Mouse (Mus musculus) lung, embryonic 16.5 days (tissue): ENCODE measurements around the gene Orc1. TPM values are rescaled to one million over a fixed set of nuclear protein-coding genes. Genes with fewer than 3 reads are reported as not detected.

Experiments used
- ATAC-seq: fragments of 200-750 bp; cut with Nextera tagmentation; 2 replicates; pipeline ENCODE4 v1.8.0; 2017; ENCODE audit warnings: low read depth, mild to moderate bottlenecking, moderate library complexity
- H3K27ac ChIP-seq: fragments of 300-500 bp; sonication (generic); 2 replicates; pipeline ENCODE4 v1.5.1; 2014; ENCODE audit warnings: mild to moderate bottlenecking, control low read depth, low read length
- H3K27me3 ChIP-seq: fragments of 300-500 bp; sonication (generic); 2 replicates; pipeline ENCODE4 v1.6.1; 2014; ENCODE audit warnings: low read depth, low read length, mixed read lengths; ENCODE audit not compliant: control insufficient read depth, insufficient read depth
- H3K36me3 ChIP-seq: fragments of 300-500 bp; sonication (generic); 2 replicates; pipeline ENCODE4 v1.6.1; 2014; ENCODE audit warnings: low read length; ENCODE audit not compliant: control insufficient read depth, insufficient read depth
- H3K4me1 ChIP-seq: fragments of 300-500 bp; sonication (generic); replicated peaks from 2 replicates; pipeline ENCODE4 v1.6.1; 2014; ENCODE audit warnings: low read length, mixed read lengths; ENCODE audit not compliant: control insufficient read depth, insufficient read depth
- H3K4me2 ChIP-seq: fragments of 300-500 bp; sonication (generic); 2 replicates; pipeline ENCODE4 v1.6.1; 2014; ENCODE audit warnings: low read depth, low read length, control low read depth
- H3K4me3 ChIP-seq: fragments of 300-500 bp; sonication (generic); 2 replicates; pipeline ENCODE4 v1.5.1; 2014; ENCODE audit warnings: mild to moderate bottlenecking, low read length, control low read depth
- H3K9ac ChIP-seq: fragments of 300-500 bp; sonication (generic); 2 replicates; pipeline ENCODE4 v1.6.1; 2014; ENCODE audit warnings: low read length, control low read depth
- H3K9me3 ChIP-seq: fragments of 300-500 bp; sonication (generic); 2 replicates; pipeline ENCODE4 v1.6.1; 2016; ENCODE audit warnings: low read length; ENCODE audit not compliant: control insufficient read depth
- WGBS: fragments of 180-500 bp; shearing (Covaris S2); extraction: QIAGEN DNeasy Blood & Tissue Kit; methylation state at CpG from one replicate; pipeline ENCODE4 v1.1.7; 2014; 5-methylcytosine and 5-hydroxymethylcytosine counted together
- polyA plus RNA-seq: library from polyadenylated mRNA; unstranded; fragments of >200 nt; fragmentation: Nextera tagmentation; extraction: Ambion mirVana; gene quantifications from 2 replicates; pipeline ENCODE4 v1.2.1, GENCODE M21; 2015

Gene Orc1
- polyA plus RNA-seq, 1 experiment from 2014 or later, result 8.9 TPM

- Histone ChIP-seq H3K9me3 (no peaks in the 10 kb centered on the region), H3K4me2 (no peak overlapping the region), H3K9ac (no peak overlapping the region), H3K27me3 (no peaks in the 10 kb centered on the region), H3K4me1 (no peaks in the 10 kb centered on the region), H3K36me3 (peaks cover 44% of the 10 kb centered on the region), H3K27ac (no peak overlapping the region), H3K4me3 (no peak overlapping the region)
- WGBS, result 92% methylated on average over 9 of the region's 9 CpGs
- ATAC-seq, result no peak
Observed at GRCm38 (mm10) chr4:108630096-108630495, 50.9 kb downstream of the Orc1 start.

GRCm38 (mm10) chr4:108631616-108632015, 52.4 kb downstream of the Orc1 start:
- Histone ChIP-seq H3K4me1 (no peaks in the 10 kb centered on the region), H3K27me3 (no peaks in the 10 kb centered on the region), H3K9ac (no peak overlapping the region), H3K9me3 (no peaks in the 10 kb centered on the region), H3K4me2 (no peak overlapping the region), H3K36me3 (peaks cover 50% of the 10 kb centered on the region), H3K27ac (no peak overlapping the region), H3K4me3 (no peak overlapping the region)
- 91% methylated on average over 4 of the region's 4 CpGs for WGBS
- ATAC-seq, result no peak

DNA sequence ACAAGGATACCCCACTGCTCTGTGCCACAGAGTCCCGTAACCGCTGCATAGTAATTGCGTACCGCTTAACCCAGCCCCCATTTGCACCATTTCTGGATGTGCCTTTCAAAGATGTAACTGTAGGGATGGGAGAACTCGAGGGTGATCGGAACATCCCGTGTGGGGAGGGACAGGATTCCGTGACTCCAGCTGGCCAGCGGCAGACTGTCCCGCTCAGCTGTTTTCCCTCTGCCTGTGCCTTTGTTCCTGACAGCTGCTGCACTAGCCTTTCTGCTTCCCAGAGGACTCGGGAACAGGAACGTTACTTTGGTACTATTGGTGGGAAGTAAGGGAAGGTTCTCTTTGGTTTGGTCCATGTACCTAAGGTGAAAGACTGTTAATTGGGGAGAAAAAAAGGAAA, 54.5 kb downstream of the Orc1 start:
- no peak for ATAC-seq
- H3K9me3 ChIP-seq, result no peaks in the 10 kb centered on the region
- WGBS, result 85% methylated on average over 12 of the region's 12 CpGs
- no peak overlapping the region for H3K4me3 ChIP-seq
- no peak overlapping the region for H3K4me2 ChIP-seq
- H3K4me1 ChIP-seq, result no peaks in the 10 kb centered on the region
- peaks cover 47% of the 10 kb centered on the region for H3K36me3 ChIP-seq
- no peak overlapping the region for H3K9ac ChIP-seq
- H3K27me3 ChIP-seq, result no peaks in the 10 kb centered on the region
- H3K27ac ChIP-seq, result no peak overlapping the region

DNA sequence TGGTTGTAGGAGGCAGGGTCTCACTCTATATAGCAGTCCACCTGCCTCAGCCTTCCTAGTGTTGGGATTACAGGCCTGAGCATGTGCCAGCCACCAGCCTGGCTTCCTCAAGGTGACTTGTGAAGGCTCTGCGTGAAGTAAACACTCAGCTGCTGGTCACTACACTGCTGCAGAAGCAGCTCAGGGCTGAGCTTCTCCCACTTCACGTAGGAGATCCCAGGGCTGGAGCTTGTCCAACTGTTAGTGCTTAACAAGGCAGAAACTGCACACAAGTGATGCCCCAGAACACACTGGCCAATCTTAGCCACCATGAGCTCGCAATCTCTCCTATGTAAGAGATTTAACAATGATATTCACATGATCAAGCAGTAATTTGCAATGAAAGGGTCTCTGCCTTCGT, 55.5 kb downstream of the Orc1 start:
- H3K27ac ChIP-seq, result no peak overlapping the region
- H3K9me3 ChIP-seq, result no peaks in the 10 kb centered on the region
- H3K4me2 ChIP-seq, result no peak overlapping the region
- no peak overlapping the region for H3K9ac ChIP-seq
- no peak for ATAC-seq
- H3K36me3 ChIP-seq, result peaks cover 39% of the 10 kb centered on the region
- no peaks in the 10 kb centered on the region for H3K27me3 ChIP-seq
- 81% methylated on average over 4 of the region's 4 CpGs for WGBS
- no peak overlapping the region for H3K4me3 ChIP-seq
- no peaks in the 10 kb centered on the region for H3K4me1 ChIP-seq

DNA sequence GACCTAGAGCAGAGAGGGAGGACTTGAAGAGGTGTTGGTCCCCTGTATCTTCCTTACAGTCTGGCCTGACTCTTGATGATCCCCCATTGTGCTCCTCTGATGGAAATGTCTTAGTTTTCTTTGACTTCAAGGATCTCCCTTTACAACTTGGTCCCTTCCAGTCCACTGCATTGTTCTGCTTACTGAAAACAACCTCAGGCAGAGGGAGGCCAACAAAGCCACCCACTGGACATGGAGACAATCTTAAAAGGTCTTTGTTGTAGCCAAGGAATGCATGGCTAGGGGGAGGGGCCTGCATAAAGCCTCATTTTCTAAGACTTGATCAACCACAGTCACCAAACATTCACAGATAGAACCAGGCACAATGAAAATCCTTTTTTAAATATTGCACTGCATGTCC, 55.9 kb downstream of the Orc1 start:
- Histone ChIP-seq H3K4me3 (no peak overlapping the region), H3K4me1 (no peaks in the 10 kb centered on the region), H3K9ac (no peak overlapping the region), H3K27ac (no peak overlapping the region), H3K4me2 (no peak overlapping the region), H3K9me3 (no peaks in the 10 kb centered on the region), H3K36me3 (peaks cover 36% of the 10 kb centered on the region), H3K27me3 (no peaks in the 10 kb centered on the region)
- no peak for ATAC-seq

GRCm38 (mm10) chr4:108637721-108638120, 58.5 kb downstream of the Orc1 start:
- WGBS, result 94% methylated on average over 3 of the region's 3 CpGs
- no peak for ATAC-seq
- Histone ChIP-seq H3K27me3 (no peaks in the 10 kb centered on the region), H3K27ac (no peak overlapping the region), H3K4me3 (no peak overlapping the region), H3K9ac (no peak overlapping the region), H3K4me1 (no peaks in the 10 kb centered on the region), H3K9me3 (no peaks in the 10 kb centered on the region), H3K36me3 (peaks cover 30% of the 10 kb centered on the region), H3K4me2 (no peak overlapping the region)

DNA sequence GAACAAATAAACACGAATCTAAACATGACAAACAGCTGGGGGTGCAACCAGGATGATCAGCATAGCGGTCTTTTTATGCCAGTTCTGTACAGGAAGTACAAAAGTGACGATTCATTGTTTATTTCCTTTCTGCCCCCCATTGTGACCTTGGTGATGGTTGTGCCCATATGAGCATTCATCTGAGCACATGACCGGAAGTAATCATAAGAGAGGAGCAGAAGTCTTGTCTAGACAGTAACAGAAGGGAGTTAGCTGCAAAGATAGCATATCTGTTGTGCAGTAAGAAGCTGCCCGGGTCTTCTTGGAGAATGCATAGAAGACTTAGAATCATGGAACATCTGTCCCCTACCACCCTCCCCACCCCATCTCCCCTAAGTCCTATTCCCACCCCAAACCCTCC, 59.5 kb downstream of the Orc1 start:
- no peak for ATAC-seq
- 62% methylated on average over 5 of the region's 5 CpGs for WGBS

GRCm38 (mm10) chr4:108664407-108664806, 85.2 kb downstream of the Orc1 start:
- no peaks in the 10 kb centered on the region for H3K4me1 ChIP-seq
- no peaks in the 10 kb centered on the region for H3K9me3 ChIP-seq
- H3K27me3 ChIP-seq, result no peaks in the 10 kb centered on the region
- 54% methylated on average over 2 of the region's 2 CpGs for WGBS
- no peak overlapping the region for H3K9ac ChIP-seq
- H3K36me3 ChIP-seq, result peaks cover 5% of the 10 kb centered on the region; the same call in 1 of the 2 replicates
- no peak overlapping the region for H3K27ac ChIP-seq
- H3K4me3 ChIP-seq, result no peak overlapping the region
- no peak overlapping the region for H3K4me2 ChIP-seq
- ATAC-seq, result no peak

More for the DNA sequence above, 59.5 kb downstream of the Orc1 start:
- no peaks in the 10 kb centered on the region for H3K27me3 ChIP-seq
- no peaks in the 10 kb centered on the region for H3K9me3 ChIP-seq
- no peaks in the 10 kb centered on the region for H3K4me1 ChIP-seq
- H3K9ac ChIP-seq, result no peak overlapping the region
- H3K27ac ChIP-seq, result no peak overlapping the region
- H3K4me3 ChIP-seq, result no peak overlapping the region
- H3K36me3 ChIP-seq, result peaks cover 25% of the 10 kb centered on the region
- no peak overlapping the region for H3K4me2 ChIP-seq
